Mouse (Mus musculus): ENCODE measurements around the gene Castor1.

Gene Castor1

DNA sequence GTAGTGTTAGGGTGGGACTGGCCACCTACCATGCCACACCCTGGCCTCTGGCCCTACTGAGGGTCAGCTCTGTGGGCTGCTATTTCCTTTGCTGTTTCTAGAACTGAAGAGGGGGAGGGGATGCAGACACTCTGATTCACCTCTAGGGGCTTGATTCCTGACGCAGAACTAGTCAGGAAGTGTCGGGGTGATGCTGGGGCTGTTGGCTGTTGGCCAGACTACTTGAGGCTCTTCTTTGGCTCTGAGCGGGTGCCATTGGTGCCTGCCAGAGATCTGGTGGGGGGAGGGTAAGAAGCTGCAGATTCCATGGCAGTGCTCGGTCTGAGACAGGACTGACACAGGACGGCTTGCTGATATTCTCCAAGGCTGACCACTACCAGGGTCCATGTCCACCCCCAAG lies 43.9 kb downstream of the Castor1 start:
- ATAC-seq (ENCODE audit: low TSS enrichment), result no peak

DNA sequence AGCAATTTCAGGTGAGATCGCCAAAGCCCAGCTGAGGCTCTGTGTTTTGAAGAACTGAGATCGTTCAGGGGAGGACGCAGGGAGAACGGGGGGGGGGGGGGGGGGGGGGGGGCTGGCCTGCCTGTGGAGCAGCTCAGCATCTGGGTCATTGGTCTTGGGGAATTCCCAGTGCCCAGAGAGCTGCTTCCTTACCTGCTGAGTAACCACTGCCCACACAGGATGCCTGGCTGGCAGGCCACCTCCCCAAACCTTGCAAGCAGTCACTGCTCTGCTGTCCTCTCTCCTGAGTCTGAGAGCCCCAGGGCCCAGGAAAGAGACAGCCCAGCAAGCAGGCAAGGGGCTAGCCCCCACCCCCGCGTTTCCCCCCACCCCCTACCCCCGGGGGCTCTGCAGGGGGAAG lies 44.8 kb downstream of the Castor1 start:
- ATAC-seq (ENCODE audit: low TSS enrichment), result no peak

DNA sequence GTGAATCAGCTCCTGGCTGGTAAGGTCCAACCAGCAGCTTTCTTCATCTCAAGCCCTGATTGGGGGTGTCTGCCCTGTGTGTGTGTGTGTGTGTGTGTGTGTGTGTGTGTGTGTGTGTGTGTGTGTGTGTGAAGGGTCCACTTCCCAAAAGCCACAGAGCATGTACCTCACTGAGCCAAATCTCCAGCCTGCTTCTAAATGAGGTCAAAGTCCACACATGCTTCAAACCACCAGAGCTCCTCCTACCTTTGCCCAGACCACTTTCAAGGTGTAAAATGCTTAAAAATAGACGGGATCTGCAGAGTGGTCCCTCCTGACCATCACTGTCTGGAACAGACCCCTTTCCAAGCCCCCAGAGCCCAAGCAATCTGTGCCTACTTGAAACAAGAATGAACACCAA lies 45.3 kb downstream of the Castor1 start:
- ATAC-seq (ENCODE audit: low TSS enrichment), result no peak

DNA sequence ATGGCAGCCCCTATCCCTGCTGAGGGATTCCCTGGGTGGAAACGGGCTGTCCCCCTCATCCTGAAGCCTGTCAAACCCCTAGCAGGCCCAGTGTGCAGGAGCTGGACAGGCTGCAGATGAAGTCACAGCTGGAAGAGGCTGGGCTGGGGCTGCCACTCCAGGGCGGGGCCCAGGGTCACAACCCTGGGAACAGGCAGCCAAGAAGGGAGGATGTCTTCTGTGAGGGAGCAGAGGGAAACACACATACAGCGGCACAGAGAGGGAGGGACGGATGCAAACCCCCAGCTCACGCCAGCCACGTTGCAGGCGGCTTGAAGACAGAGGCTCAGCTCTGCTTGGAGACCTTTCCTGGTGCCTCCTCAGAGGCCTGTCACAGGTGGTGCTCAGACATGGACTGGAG lies 46.0 kb downstream of the Castor1 start:
- ATAC-seq (ENCODE audit: low TSS enrichment), result no peak

DNA sequence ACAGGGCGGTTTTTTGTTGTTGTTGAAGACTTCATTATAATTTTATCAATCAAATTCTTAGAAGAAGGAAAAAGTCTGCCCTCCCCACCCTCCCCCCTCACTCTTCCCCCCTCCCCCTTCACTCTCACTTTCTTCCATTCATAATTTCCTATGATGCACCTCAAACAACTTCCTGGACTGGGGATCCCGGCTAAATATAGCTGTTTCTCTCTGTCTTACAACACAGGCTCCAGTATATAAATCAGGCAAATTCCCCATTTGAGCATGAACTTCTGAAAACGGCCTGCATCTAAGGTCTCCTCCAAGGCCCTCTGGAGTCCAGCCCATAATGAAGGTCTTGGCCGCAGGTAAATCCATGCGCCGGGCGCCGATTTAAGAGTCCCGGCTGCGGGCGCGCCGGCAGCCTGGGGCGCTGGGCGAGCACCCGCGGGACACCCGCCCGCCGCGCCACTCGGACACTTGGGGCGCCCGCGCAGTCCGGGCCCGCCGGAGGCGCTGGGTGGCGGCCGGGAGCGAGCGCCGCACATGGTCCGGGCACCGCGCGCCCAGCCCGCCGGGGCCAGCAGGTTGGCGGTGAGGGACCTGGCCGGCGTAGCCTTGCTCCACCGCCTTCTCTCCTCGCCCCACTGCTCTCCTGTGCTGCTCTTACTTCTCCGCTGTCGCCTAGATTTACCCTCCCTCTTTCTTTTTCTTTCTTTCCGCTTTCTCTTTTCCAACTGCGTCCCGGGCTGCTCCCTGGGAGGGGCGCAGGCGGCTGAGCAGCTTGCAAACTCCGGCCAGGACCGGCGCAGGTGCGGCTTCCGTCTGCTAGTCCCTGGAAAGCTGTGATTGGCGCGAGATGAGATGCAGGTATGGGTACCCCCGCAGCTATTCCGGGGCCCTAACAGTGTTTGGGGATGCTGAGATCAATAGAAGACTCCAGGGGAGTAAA lies 48.5 kb downstream of the Castor1 start:
- ATAC-seq (ENCODE audit: low TSS enrichment), result peak; percentile 67; the same call in 1 of the 2 replicates

DNA sequence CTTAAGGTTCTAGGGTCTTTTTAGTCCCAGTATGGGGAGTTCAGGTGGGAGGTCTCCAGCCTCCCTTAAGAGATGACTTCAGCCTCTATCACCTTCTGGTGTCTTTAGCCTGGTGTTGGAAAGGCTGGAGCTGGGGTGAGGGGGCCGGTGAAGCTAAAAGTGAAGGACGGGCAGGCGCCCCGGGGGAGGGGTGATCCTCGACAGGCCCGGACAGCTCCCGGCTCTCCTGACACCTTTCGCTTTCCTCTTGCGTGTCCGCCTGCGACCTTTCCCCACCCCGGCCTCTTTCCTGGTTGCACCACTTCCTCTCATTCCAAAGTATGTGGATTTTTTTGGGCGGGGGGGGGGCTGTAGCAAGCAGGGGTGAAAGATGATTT lies 49.2 kb downstream of the Castor1 start:
- no peak for ATAC-seq (ENCODE audit: low TSS enrichment)

DNA sequence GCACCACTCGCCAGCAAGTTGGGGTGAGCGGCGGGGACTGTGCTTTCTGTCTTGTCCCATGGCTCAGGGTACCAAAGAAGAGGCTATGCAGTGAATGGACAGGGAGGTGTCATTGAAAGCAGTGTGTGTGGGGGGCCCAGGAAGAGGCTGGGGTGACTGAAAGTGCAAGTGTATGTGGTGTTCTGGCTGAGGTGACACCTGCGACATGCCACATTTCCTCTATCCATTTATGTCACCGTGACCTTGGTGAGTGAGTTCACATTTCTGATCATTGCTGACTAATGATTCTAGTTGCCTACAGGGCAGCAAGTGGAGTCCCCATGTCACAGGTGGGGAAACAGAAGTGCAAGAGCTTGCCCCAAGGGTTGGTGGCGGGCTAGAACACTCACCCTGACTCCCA lies 50.5 kb downstream of the Castor1 start:
- ATAC-seq (ENCODE audit: low TSS enrichment), result no peak

DNA sequence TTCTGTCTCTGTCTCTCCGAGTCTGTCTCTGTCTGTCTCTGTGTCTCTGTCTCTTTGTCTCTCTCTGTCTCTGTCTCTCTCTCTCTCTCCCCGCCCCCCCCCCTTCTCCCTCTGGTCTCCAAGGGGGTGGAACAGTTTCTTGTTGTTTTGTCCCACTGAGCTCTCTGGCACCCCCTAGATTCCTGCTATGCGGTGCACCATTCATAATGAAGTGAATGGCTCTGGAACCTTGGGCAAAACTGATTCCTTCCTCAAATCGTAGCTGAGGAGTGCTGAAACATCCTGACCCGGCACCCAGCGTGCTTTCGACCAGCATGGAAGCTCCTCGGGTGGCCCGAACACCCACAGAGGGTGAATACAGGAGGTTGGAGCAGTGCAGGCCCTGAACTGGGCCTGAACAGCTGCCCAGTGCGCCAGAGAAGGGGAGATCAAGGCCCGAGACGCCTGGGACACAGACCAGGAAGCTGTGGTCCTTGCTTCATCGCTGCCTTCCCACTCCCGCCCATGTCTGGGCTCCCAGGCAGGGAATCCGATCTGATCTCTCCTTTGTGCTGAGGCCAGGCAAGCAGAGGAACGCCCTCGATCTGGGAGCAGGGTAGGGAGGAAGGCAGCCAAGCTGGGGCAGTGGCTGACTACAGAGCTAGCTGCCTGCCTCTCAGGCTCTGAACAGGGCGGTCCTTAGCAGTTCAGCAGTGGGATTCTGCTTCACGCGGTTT lies 52.9 kb downstream of the Castor1 start:
- ATAC-seq (ENCODE audit: low TSS enrichment), result no peak

DNA sequence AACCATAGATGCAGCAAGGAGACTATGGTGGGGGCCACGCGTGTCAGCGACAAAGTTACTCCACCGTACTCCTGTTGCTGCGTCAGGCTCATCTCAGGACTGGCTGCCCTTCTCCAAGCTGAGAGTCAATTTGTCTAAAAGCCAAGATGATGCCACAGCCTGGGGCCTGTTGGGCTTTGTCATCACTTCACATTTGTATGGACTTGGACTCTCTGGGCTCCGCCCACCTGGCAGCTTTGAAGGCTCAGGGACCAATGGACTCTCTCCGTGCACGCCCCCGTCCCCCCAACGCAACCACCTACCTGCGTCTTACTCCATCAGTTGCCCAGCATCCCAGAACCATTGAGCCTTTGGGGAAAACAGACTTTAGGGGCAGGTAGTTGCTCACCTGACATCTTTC lies 53.5 kb downstream of the Castor1 start:
- ATAC-seq (ENCODE audit: low TSS enrichment), result no peak
